Mouse (Mus musculus): Measurements from ENCODE around the gene Unc119. TPM values are rescaled to one million over a fixed set of nuclear protein-coding genes. Genes with fewer than 3 reads are reported as not detected.

Gene Unc119
- polyA plus RNA-seq, 1 experiment from 2014 or later: 78.3 TPM

- DNase-seq: peak; percentile 45
- Histone ChIP-seq H3K4me2 (ENCODE audit: low read length) (peak overlapping the region; percentile 15), H3K4me3 (replicated peaks; ENCODE audit: low read depth, low read length) (no peak overlapping the region)
Observed at GRCm38 (mm10) chr11:78322076-78322831, 21.0 kb upstream of the Unc119 start.

GRCm38 (mm10) chr11:78322860-78323259 lies 20.4 kb upstream of the Unc119 start, which contains the start of gene Aldoc:
Aldoc (plus strand) TSS chr11:78322968.
- Histone ChIP-seq H3K9ac (replicated peaks; ENCODE audit: low read length) (no peak within 1 kb of the TSS), H3K9me3 (ENCODE audit: control insufficient read depth, low read length) (no peaks in the 10 kb centered on the region), H3K4me3 (replicated peaks; ENCODE audit: low read depth, low read length) (no peak within 1 kb of the TSS), H3K4me1 (ENCODE audit: control insufficient read depth, insufficient read depth, low read length) (0 out of 2 replicates have a peak, but pooled peaks cover 6% of the 10 kb centered on the region), H3K27me3 (ENCODE audit: control insufficient read depth, insufficient read depth, low read length) (no peaks in the 10 kb centered on the region), H3K4me2 (ENCODE audit: low read length) (peak within 1 kb of the TSS; percentile 15), H3K36me3 (ENCODE audit: control insufficient read depth, insufficient read depth, low read length) (peaks cover 14% of the 10 kb centered on the region; the same call in 1 of the 2 replicates), H3K27ac (replicated peaks; ENCODE audit: low read depth, low read length) (peak within 1 kb of the TSS; percentile 49; the same call in 1 of the 2 replicates)
- ATAC-seq (ENCODE audit: low FRiP score, low TSS enrichment): peak; percentile 55; the same call in 1 of the 2 replicates
- DNase-seq: peak; percentile 72
- WGBS: 11% methylated on average over 15 of the region's 15 CpGs

More at GRCm38 (mm10) chr11:78322076-78322831, 21.0 kb upstream of the Unc119 start:
- peaks cover 14% of the 10 kb centered on the region; the same call in 1 of the 2 replicates for H3K36me3 ChIP-seq (ENCODE audit: control insufficient read depth, insufficient read depth, low read length)
- H3K9ac ChIP-seq (replicated peaks; ENCODE audit: low read length): no peak overlapping the region
- 0 out of 2 replicates have a peak, but pooled peaks cover 6% of the 10 kb centered on the region for H3K4me1 ChIP-seq (ENCODE audit: control insufficient read depth, insufficient read depth, low read length)
- H3K9me3 ChIP-seq (ENCODE audit: control insufficient read depth, low read length): no peaks in the 10 kb centered on the region
- 58% methylated on average over 2 of the region's 2 CpGs for WGBS
- no peaks in the 10 kb centered on the region for H3K27me3 ChIP-seq (ENCODE audit: control insufficient read depth, insufficient read depth, low read length)
- H3K27ac ChIP-seq (replicated peaks; ENCODE audit: low read depth, low read length): peak overlapping the region; percentile 49; the same call in 1 of the 2 replicates
- no peak for ATAC-seq (ENCODE audit: low FRiP score, low TSS enrichment)

- peaks cover 11% of the 10 kb centered on the region for H3K4me1 ChIP-seq (ENCODE audit: control insufficient read depth, insufficient read depth, low read length)
- H3K9me3 ChIP-seq (ENCODE audit: control insufficient read depth, low read length): no peaks in the 10 kb centered on the region
- no peak for ATAC-seq (ENCODE audit: low FRiP score, low TSS enrichment)
- no peaks in the 10 kb centered on the region for H3K27me3 ChIP-seq (ENCODE audit: control insufficient read depth, insufficient read depth, low read length)
- H3K4me3 ChIP-seq (replicated peaks; ENCODE audit: low read depth, low read length): no peak overlapping the region
- H3K9ac ChIP-seq (replicated peaks; ENCODE audit: low read length): no peak overlapping the region
- no peak overlapping the region for H3K4me2 ChIP-seq (ENCODE audit: low read length)
- H3K27ac ChIP-seq (replicated peaks; ENCODE audit: low read depth, low read length): no peak overlapping the region
- WGBS: 91% methylated on average over 15 of the region's 15 CpGs
- H3K36me3 ChIP-seq (ENCODE audit: control insufficient read depth, insufficient read depth, low read length): peaks cover 14% of the 10 kb centered on the region; the same call in 1 of the 2 replicates
- peak; percentile 51 for DNase-seq
Observed at GRCm38 (mm10) chr11:78324000-78324785, 19.1 kb upstream of the Unc119 start.

GRCm38 (mm10) chr11:78324965-78325364 lies 18.3 kb upstream of the Unc119 start:
- Histone ChIP-seq H3K4me3 (replicated peaks; ENCODE audit: low read depth, low read length) (no peak overlapping the region), H3K9me3 (ENCODE audit: control insufficient read depth, low read length) (no peaks in the 10 kb centered on the region), H3K36me3 (ENCODE audit: control insufficient read depth, insufficient read depth, low read length) (0 out of 2 replicates have a peak, but pooled peaks cover 11% of the 10 kb centered on the region), H3K4me2 (ENCODE audit: low read length) (no peak overlapping the region), H3K27me3 (ENCODE audit: control insufficient read depth, insufficient read depth, low read length) (no peaks in the 10 kb centered on the region), H3K4me1 (ENCODE audit: control insufficient read depth, insufficient read depth, low read length) (peaks cover 16% of the 10 kb centered on the region), H3K27ac (replicated peaks; ENCODE audit: low read depth, low read length) (no peak overlapping the region), H3K9ac (replicated peaks; ENCODE audit: low read length) (no peak overlapping the region)
- ATAC-seq (ENCODE audit: low FRiP score, low TSS enrichment) (no peak), DNase-seq (no peak)
- 94% methylated on average over 12 of the region's 12 CpGs for WGBS

- no peak overlapping the region for H3K9ac ChIP-seq (replicated peaks; ENCODE audit: low read length)
- H3K4me3 ChIP-seq (replicated peaks; ENCODE audit: low read depth, low read length): no peak overlapping the region
- H3K4me1 ChIP-seq (ENCODE audit: control insufficient read depth, insufficient read depth, low read length): peaks cover 16% of the 10 kb centered on the region
- WGBS: 91% methylated on average over 4 of the region's 4 CpGs
- H3K4me2 ChIP-seq (ENCODE audit: low read length): no peak overlapping the region
- H3K27me3 ChIP-seq (ENCODE audit: control insufficient read depth, insufficient read depth, low read length): no peaks in the 10 kb centered on the region
- H3K9me3 ChIP-seq (ENCODE audit: control insufficient read depth, low read length): no peaks in the 10 kb centered on the region
- H3K27ac ChIP-seq (replicated peaks; ENCODE audit: low read depth, low read length): no peak overlapping the region
- no peaks in the 10 kb centered on the region for H3K36me3 ChIP-seq (ENCODE audit: control insufficient read depth, insufficient read depth, low read length)
- ATAC-seq (ENCODE audit: low FRiP score, low TSS enrichment): no peak
- DNase-seq: no peak
Observed at GRCm38 (mm10) chr11:78327215-78327614, 16.1 kb upstream of the Unc119 start.

- ATAC-seq (ENCODE audit: low FRiP score, low TSS enrichment) (peak; percentile 95), DNase-seq (peak; percentile 98)
- Histone ChIP-seq H3K27ac (replicated peaks; ENCODE audit: low read depth, low read length) (no peak within 1 kb of the TSS; the same call in 1 of the 2 replicates), H3K9me3 (ENCODE audit: control insufficient read depth, low read length) (no peaks in the 10 kb centered on the region), H3K9ac (replicated peaks; ENCODE audit: low read length) (peak within 1 kb of the TSS; percentile 81), H3K27me3 (ENCODE audit: control insufficient read depth, insufficient read depth, low read length) (no peaks in the 10 kb centered on the region), H3K4me2 (ENCODE audit: low read length) (peak within 1 kb of the TSS; percentile 77), H3K36me3 (ENCODE audit: control insufficient read depth, insufficient read depth, low read length) (0 out of 2 replicates have a peak, but pooled peaks cover 2% of the 10 kb centered on the region), H3K4me1 (ENCODE audit: control insufficient read depth, insufficient read depth, low read length) (peaks cover 12% of the 10 kb centered on the region), H3K4me3 (replicated peaks; ENCODE audit: low read depth, low read length) (peak within 1 kb of the TSS; percentile 82)
- 12% methylated on average over 37 of the region's 37 CpGs for WGBS
Observed at GRCm38 (mm10) chr11:78327634-78328511, 15.4 kb upstream of the Unc119 start, which contains the start of gene Pigs. Pigs (plus strand) TSS chr11:78328415.

- peak overlapping the region; percentile 82 for H3K4me3 ChIP-seq (replicated peaks; ENCODE audit: low read depth, low read length)
- no peaks in the 10 kb centered on the region for H3K27me3 ChIP-seq (ENCODE audit: control insufficient read depth, insufficient read depth, low read length)
- peak overlapping the region; percentile 77 for H3K4me2 ChIP-seq (ENCODE audit: low read length)
- peak; percentile 70; the same call in 1 of the 2 replicates for ATAC-seq (ENCODE audit: low FRiP score, low TSS enrichment)
- peak overlapping the region; percentile 81 for H3K9ac ChIP-seq (replicated peaks; ENCODE audit: low read length)
- under 1% methylated on average over 41 of the region's 41 CpGs for WGBS
- H3K27ac ChIP-seq (replicated peaks; ENCODE audit: low read depth, low read length): no peak overlapping the region; the same call in 1 of the 2 replicates
- H3K4me1 ChIP-seq (ENCODE audit: control insufficient read depth, insufficient read depth, low read length): peaks cover 10% of the 10 kb centered on the region
- DNase-seq: no peak
- no peaks in the 10 kb centered on the region for H3K9me3 ChIP-seq (ENCODE audit: control insufficient read depth, low read length)
- H3K36me3 ChIP-seq (ENCODE audit: control insufficient read depth, insufficient read depth, low read length): peaks cover 9% of the 10 kb centered on the region
Observed at GRCm38 (mm10) chr11:78328512-78329056, 14.7 kb upstream of the Unc119 start.
